Mouse (Mus musculus) left cerebral cortex, adult 2 months (tissue): ENCODE measurements around the gene 9430097D07Rik. TPM values are rescaled to one million over a fixed set of nuclear protein-coding genes. Genes with fewer than 3 reads are reported as not detected.

ENCODE experiments used
- DNase-seq, 2 experiments: peaks; one replicate each; pipeline ENCODE4 v3.0.0; 2021 to 2022; ENCODE audit warnings: low spot score in 2 of 2, mixed read lengths in 1 of 2; ENCODE audit errors: extremely low spot score in 1 of 2
- H3K27ac ChIP-seq: fragments of 200-600 bp; 2 replicates; pipeline ENCODE4 v1.8.1; 2022
- H3K4me3 ChIP-seq: fragments of 200-600 bp; 2 replicates; pipeline ENCODE4 v1.8.1; 2022
- CTCF ChIP-seq: fragments of 200-600 bp; IDR thresholded peaks from 2 replicates; pipeline ENCODE4 v1.8.1; 2022; ENCODE audit warnings: antibody characterized with exemption, mild to moderate bottlenecking, moderate library complexity
- intact Hi-C: fragments of 180-260 bp; cut with DNase I; formaldehyde crosslinking; loops from one replicate; pipeline ENCODE4 v1.15.1; 2025
- total RNA-seq, 2 experiments: library from RNA; stranded (reverse); gene quantifications; 2 replicates each; pipeline ENCODE4 v1.2.3; 2021

9430097D07Rik gene
- total RNA-seq, 2 experiments from 2014 or later = 0.75 to 1.1 TPM

GRCm38 (mm10) chr2:32524536-32525031 is 50.9 kb downstream of the 9430097D07Rik start:
- no peak for DNase-seq
- Histone ChIP-seq H3K4me3 (no peak overlapping the region), H3K27ac (no peak overlapping the region)
- intact Hi-C loops = no loop called here
- no peak for TF ChIP-seq CTCF

Other genes with a start within 250 kb of the 9430097D07Rik start
- 10 to 100 TPM; 89.7 to 90.1 TPM for gene Ciz1, start 223.4 kb downstream of the 9430097D07Rik start, total RNA-seq
- 1,000 to 10,000 TPM; 1,259 to 1,310 TPM for gene Dnm1, start 222.3 kb downstream of the 9430097D07Rik start, total RNA-seq
- gene 1110008P14Rik, start 193.7 kb downstream of the 9430097D07Rik start, total RNA-seq = 100 to 1,000 TPM; 341 to 349 TPM
- gene Lcn2, start 187.4 kb downstream of the 9430097D07Rik start, total RNA-seq = 10 to 100 TPM in 1 of 2 experiments, under 1 TPM in 1; 0.44 to 19.4 TPM
- gene Ptges2, start 179.8 kb downstream of the 9430097D07Rik start, total RNA-seq = 10 to 100 TPM; 47.2 to 47.8 TPM
- 1 to 10 TPM; 3.3 to 3.7 TPM for gene Naif1, start 125.2 kb downstream of the 9430097D07Rik start, total RNA-seq
- 10 to 100 TPM; 65.2 to 79.1 TPM for gene Slc25a25, start 124.2 kb downstream of the 9430097D07Rik start, total RNA-seq
- gene Fam102a, start 40.4 kb downstream of the 9430097D07Rik start, total RNA-seq = 10 to 100 TPM; 61.1 to 64.8 TPM
- 10 to 100 TPM; 79.4 to 82.6 TPM for gene Dpm2, start 4.8 kb downstream of the 9430097D07Rik start, total RNA-seq
- gene Pip5kl1, start 887 bp downstream of the 9430097D07Rik start, total RNA-seq = 10 to 100 TPM; 10.1 to 14.1 TPM
- gene St6galnac4, start 11.4 kb upstream of the 9430097D07Rik start, total RNA-seq = 10 to 100 TPM; 37.2 to 38.0 TPM
- gene St6galnac6, start 24.0 kb upstream of the 9430097D07Rik start, total RNA-seq = 100 to 1,000 TPM; 122 to 133 TPM
- gene Ak1, start 46.1 kb upstream of the 9430097D07Rik start, total RNA-seq = 100 to 1,000 TPM; 140 to 153 TPM
- 10 to 100 TPM; 22.2 to 23.0 TPM for gene Eng, start 70.9 kb upstream of the 9430097D07Rik start, total RNA-seq
- 10 to 100 TPM in 1 of 2 experiments, 1 to 10 TPM in 1; 9.4 to 10.5 TPM for gene Fpgs, start 128.5 kb upstream of the 9430097D07Rik start, total RNA-seq
- gene Cdk9, start 137.4 kb upstream of the 9430097D07Rik start, total RNA-seq = 100 to 1,000 TPM; 129 to 134 TPM
- 10 to 100 TPM; 31.1 to 42.5 TPM for gene Sh2d3c, start 145.4 kb upstream of the 9430097D07Rik start, total RNA-seq
- gene 6330409D20Rik, start 165.3 kb upstream of the 9430097D07Rik start, total RNA-seq = 1 to 10 TPM; 1.6 to 2.2 TPM
- 10 to 100 TPM; 30.4 to 30.7 TPM for gene Tor2a, start 181.6 kb upstream of the 9430097D07Rik start, total RNA-seq
- under 1 TPM; 0.40 to 0.52 TPM for gene Ttc16, start 199.9 kb upstream of the 9430097D07Rik start, total RNA-seq
- gene Ptrh1, start 200.1 kb upstream of the 9430097D07Rik start, total RNA-seq = 1 to 10 TPM; 7.9 to 9.3 TPM
- under 1 TPM; 0.20 to 0.61 TPM for gene Cfap157, start 208.7 kb upstream of the 9430097D07Rik start, total RNA-seq